Mouse (Mus musculus): Measurements from ENCODE around the gene Zzef1. TPM values are rescaled to one million over a fixed set of nuclear protein-coding genes. Genes with fewer than 3 reads are reported as not detected.

Zzef1 gene
- total RNA-seq, 2 experiments from 2014 or later, result 47.8 to 49.5 TPM

DNA sequence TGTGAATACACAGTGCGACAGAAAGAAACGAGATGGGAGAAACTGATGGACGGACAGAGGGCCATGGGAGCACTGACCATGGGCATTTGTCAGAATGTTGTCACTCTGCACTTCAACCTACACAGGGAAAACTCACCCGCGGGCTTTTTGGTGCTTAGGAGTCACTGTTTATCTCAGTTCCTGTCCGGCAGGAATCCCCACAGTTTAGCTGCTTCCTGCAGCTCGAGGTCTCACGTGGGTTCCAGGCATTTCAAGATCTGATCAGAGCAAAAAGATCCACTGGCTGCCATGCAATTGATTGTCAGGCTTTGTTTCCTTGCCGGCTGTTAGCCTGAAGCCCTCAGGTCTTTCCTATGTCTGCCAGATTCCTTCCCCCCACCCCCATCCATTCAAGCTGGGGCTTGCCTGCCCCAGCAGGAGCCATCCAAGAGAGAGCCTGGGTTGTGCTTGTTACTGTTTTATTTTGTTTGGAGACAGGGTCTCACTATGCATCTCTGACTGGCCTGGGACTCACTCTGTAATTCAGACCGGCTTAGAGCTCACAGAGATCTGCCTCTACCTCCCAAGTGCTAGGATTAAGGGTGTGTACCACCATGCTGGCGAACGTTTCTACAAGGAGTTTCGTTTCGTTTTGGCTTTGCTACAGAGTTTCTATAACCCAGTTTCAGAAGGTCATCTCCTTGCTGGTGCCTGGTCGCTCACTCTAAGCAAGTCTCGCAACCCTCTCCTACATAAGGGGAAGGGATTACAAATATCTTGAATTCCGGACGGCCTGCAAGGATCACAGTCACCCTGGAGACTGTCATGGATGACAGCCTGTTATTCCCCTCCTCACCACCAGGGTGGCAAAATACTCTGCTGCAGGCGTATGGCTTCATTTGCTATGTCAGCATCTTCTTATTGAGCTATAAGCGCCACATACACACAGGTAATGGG is 144.4 kb downstream of the Zzef1 start:
- TF ChIP-seq CTCF (conservative IDR thresholded peaks at IDR 0.05), result peak; percentile 87
- H3K27ac ChIP-seq, result no peak overlapping the region; the same call in 1 of the 2 replicates
- peak overlapping the region; percentile 55 for H3K4me3 ChIP-seq
- no peak for DNase-seq (ENCODE audit: low spot score in 2 of 2)

DNA sequence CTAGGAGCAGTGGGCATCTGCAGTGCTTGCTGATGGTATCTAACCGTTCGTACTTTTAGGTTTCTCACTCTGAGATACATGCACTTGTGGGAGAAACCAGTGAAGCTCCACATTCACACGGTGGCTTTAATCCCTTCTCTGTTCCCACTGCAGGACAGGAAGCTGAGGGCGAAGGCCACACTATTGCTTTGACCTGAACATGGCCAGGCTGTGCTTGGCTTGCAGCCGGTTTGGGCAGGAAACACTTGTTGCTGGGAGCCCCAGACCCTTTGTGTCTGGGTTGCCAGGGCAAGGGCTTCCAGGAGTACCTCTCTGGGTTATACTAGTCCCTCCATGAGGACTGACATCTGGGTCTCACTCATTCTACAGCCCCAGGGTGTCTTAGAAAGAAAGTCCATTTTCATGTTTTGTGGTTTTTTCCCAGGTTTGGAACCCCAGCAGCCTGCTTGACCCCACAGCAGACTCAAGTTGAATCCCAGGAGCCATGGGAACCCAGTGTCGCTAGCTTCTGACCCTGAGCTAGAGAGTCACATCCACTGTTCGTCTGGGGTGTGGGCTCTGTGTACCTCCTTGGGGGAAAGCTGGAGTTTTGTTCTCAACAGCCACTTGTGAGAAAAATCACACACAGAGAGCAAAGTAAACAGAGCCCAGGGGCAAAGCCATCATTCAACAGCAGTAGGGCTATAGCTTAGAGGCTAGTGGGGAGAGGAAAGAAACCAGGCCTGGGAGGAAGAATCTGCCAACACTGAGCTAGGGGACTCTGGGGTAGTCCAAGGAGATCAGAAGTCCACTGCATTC is 149.2 kb downstream of the Zzef1 start:
- no peak overlapping the region for H3K27ac ChIP-seq
- no peak overlapping the region for H3K4me3 ChIP-seq
- DNase-seq (ENCODE audit: low spot score in 2 of 2), result no peak
- TF ChIP-seq CTCF (conservative IDR thresholded peaks at IDR 0.05), result no peak

DNA sequence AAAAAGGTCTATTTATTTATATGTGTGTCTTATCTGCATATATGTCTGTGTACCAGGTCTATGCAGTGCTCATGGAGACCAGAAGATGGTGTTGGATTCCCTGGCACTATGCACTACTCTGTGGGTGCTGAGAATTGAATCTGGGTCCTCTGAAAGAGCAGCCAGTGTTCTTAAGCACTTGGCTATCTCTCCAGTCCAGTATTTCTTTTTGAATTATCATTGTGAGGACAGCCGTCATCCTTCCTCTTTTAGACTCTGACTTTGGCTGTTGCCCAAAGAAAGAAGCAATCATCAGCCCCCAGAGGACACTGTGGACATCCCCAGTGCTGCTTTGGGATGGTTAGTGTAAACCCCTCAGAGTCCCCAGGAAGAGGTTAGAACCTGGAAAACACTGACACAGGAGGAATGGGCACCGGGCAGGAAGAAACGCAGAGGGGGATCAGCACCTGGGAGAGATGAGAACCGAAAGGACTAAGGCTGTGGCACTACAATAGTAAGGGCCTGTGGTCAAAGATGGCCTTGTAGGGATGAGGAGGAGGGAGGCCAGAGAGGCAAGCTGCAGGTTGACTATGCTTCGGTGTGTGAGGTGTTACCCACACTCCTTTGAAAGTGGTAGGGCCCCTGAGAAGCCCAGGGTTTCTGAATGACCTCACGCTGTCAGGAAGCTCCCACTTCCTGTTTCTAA is 150.0 kb downstream of the Zzef1 start:
- DNase-seq (ENCODE audit: low spot score in 2 of 2), result no peak
- Histone ChIP-seq H3K4me3 (no peak overlapping the region), H3K27ac (no peak overlapping the region)
- TF ChIP-seq CTCF (conservative IDR thresholded peaks at IDR 0.05), result no peak

DNA sequence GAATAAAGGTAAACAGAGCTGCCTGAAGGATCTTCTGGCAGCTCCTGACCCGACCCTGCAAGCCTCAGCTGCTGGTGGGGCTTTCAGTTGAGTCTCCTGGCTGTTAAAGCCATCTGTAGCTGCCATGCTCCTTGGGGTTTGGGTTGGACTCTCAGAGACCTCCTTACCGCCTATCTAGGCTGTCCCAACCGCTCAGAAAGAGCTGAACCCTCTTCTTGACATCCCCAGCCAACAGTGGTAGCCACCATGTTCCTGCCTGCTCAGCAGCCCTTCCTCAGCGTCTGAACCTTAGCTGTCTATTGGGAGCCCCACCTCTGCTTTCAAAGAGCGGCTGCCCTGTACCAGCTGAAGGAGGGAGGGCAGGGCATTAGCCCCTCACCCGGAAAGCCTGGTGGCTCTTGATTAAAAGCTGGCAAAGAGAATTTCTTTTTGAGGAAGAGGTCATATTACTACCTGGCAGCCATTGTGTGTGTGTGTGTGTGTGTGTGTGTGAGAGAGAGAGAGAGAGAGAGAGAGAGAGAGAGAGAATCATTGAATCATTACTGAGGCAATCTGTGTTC is 150.6 kb downstream of the Zzef1 start:
- no peak for DNase-seq (ENCODE audit: low spot score in 2 of 2)
- Histone ChIP-seq H3K27ac (0 out of 2 replicates have a peak overlapping the region, but pooled peaks have one; percentile 32), H3K4me3 (no peak overlapping the region)
- no peak for TF ChIP-seq CTCF (conservative IDR thresholded peaks at IDR 0.05)

DNA sequence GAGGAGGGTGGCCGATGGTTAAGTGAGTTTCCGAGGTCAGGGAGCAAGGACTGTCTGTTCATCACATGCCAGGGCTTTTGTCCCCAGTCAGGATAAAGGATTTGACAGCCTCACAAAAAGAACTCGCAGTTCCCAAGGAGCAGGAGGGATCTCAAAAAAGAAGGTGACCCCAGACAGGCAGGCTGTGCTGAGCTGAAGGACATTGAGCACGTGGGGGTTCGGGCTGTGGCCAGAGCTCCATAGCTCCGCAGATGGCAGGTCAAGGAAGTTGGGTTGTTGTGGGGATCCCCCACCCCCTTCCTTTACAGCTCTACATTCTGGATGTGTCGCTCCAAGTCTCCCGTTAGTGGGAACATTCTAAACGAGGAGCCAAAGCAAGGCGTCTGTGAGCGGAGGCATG is 151.8 kb downstream of the Zzef1 start:
- no peak for DNase-seq (ENCODE audit: low spot score in 2 of 2)
- no peak overlapping the region for H3K27ac ChIP-seq
- H3K4me3 ChIP-seq, result no peak overlapping the region
- no peak for TF ChIP-seq CTCF (conservative IDR thresholded peaks at IDR 0.05)

DNA sequence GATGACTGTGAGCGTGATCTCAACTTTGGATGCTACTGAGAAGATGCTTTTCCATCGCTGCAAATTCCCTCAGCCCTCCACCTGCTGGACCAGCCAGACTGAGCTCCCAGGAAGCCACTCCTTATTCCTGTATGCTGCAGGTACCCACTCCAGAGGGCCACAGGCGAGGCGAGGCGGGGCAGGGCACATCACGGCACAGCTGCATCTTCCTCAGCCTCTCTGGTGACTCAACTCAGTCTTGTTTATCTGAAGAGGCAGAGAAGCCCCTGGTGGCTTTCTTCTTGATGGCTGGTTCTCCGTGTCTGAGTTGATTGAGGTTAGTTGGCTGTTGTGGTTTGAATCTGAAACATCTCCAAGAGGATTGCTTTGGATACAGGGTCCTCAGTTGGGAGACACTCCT is 152.2 kb downstream of the Zzef1 start:
- DNase-seq (ENCODE audit: low spot score in 2 of 2), result no peak
- H3K27ac ChIP-seq, result no peak overlapping the region
- no peak for TF ChIP-seq CTCF (conservative IDR thresholded peaks at IDR 0.05)
- H3K4me3 ChIP-seq, result no peak overlapping the region

DNA sequence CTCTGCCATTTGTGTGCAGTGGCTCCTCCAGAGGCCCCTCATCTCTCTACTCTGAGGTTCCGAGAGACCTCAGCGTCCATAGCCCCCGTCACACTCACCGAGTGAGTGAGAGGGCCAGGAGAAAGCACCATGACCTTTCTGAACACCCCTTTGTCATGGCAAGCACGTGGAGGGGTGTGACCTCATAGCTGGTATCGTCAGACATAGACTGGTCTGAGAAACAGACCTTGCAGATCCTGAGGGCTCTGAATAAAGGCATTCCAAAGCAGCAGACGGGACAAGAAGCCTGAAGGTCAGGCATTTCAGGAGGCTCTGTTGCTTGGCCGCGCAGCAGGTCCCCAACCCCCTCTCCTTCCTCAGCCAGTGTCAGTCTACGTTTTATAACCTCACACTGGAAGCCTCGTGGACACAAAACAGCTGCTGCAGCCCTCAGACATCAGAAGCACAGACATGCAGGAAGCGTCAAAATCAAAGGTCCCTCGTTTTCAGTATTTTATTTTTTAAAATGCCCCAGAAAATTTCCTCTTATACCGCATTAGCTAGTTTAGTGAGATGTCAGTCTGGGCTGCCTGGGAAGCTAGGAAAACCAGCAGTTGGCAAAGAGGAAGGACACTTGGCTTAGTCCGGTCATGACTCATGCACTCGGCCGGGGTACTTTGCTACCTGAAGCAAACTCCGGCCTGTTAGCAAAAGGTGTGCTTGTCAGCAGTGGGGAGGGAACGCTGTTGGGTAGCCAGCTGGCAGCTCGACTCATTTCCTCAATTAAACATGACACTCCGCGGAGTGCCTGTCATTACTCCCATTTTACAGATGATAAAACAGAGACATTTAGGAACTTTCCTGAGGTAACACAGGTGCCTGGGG is 155.3 kb downstream of the Zzef1 start:
- no peak overlapping the region for H3K27ac ChIP-seq
- TF ChIP-seq CTCF (conservative IDR thresholded peaks at IDR 0.05), result no peak
- no peak overlapping the region for H3K4me3 ChIP-seq
- no peak for DNase-seq (ENCODE audit: low spot score in 2 of 2)

DNA sequence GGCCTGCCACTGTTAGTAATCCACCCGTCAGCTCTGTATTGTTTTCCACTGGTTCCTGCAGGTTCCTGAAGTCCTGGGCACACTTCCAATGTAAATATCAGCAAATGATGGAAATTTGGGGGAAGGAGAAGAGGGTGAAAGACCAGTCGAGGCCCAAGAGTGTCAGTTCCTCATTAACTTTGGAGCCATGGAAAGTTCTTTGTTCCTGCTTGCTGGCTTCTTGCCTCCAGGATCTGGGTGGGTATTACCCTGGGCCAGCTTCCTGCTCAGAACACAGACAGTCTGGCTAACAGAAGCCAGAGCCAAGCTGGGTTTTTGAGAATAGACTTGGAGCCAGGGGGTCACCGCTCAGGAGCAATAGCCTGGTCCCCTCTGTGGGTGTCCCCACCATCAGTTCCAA is 156.2 kb downstream of the Zzef1 start:
- DNase-seq (ENCODE audit: low spot score in 2 of 2), result no peak
- no peak overlapping the region for H3K4me3 ChIP-seq
- TF ChIP-seq CTCF (conservative IDR thresholded peaks at IDR 0.05), result no peak
- peak overlapping the region; percentile 33 for H3K27ac ChIP-seq

DNA sequence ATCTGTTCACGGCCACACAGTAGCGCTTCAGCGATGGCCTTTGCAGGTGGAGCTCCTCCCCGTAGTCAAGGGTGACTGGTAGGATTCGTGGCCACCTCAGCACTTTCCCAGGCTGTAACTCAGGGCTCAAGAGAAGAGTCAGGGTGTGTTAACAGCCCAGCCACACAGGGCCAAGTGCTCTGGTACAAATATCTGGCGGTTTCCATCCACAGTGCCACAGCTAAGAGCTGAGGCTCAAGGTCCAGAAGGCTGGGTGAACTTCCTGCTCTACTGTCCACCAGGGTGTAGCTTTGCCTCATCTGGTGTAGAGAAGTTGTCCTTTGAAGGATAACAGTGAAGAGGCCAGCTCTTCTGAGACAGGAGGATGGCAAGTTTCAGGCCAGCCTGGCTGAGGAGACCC is 156.7 kb downstream of the Zzef1 start:
- Histone ChIP-seq H3K27ac (peak overlapping the region; percentile 33), H3K4me3 (no peak overlapping the region)
- no peak for DNase-seq (ENCODE audit: low spot score in 2 of 2)
- TF ChIP-seq CTCF (conservative IDR thresholded peaks at IDR 0.05), result no peak

DNA sequence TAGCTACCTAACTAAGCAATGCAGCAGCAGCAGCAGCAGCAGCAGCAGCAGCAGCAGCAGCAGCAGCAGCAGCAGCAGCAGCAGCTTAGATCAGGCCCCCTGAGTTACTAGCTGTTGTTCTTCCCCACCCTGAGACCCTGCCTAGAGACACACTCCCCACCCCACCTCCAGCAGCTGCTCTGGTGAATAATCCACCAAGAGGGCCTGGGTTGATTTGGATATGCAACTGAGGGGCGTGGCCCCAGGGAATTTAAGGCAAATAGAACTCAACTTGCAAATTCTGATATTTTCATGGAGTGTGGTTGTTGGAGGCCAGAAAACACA is 157.1 kb downstream of the Zzef1 start:
- no peak overlapping the region for H3K4me3 ChIP-seq

DNA sequence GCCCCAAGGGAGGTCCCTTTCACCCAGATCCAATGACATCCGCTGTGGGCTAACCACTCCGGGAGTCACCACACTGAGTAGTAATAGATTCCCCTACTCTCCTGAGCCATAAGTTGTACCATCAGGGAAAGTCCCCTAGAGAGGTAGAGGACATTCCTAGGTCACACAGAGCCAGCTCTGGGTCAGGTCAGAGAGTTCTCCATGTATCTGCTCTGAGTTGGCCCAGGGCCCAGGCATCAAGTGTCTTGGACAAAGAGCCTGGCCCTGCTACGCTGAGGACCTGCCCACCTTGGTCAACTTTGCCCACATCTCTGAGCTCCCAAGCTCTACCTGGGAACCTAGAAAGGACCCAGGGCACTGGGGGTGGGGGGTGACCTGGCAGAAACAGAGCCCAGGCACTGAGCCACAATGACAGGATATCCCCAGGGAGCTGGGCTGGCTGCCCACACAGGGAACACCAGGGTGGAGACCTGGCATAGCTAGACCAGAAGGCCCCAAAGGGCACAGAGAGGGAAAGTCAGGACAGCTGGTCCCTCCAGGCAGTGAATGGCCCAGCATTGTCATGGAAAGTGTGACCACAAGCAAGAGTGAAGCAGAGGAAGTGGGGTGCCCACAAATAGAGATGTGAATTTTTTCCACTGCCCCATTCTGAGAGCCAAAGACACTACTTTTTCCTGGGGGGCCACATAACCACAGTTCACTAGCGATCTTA is 157.6 kb downstream of the Zzef1 start:
- no peak overlapping the region for H3K4me3 ChIP-seq
- no peak for TF ChIP-seq CTCF (conservative IDR thresholded peaks at IDR 0.05)
- DNase-seq (ENCODE audit: low spot score in 2 of 2), result no peak
- H3K27ac ChIP-seq, result no peak overlapping the region

More for the DNA sequence above, 157.1 kb downstream of the Zzef1 start:
- no peak for TF ChIP-seq CTCF (conservative IDR thresholded peaks at IDR 0.05)
- H3K27ac ChIP-seq, result peak overlapping the region; percentile 33; the same call in 1 of the 2 replicates
- DNase-seq (ENCODE audit: low spot score in 2 of 2), result no peak
